Mouse (Mus musculus): ENCODE results near the gene Cct2. TPM values are rescaled to one million over a fixed set of nuclear protein-coding genes. Genes with fewer than 3 reads are reported as not detected.

The Cct2 gene
- total and polyA plus RNA-seq, 2 experiments from 2014 or later = 219 to 234 TPM

DNA sequence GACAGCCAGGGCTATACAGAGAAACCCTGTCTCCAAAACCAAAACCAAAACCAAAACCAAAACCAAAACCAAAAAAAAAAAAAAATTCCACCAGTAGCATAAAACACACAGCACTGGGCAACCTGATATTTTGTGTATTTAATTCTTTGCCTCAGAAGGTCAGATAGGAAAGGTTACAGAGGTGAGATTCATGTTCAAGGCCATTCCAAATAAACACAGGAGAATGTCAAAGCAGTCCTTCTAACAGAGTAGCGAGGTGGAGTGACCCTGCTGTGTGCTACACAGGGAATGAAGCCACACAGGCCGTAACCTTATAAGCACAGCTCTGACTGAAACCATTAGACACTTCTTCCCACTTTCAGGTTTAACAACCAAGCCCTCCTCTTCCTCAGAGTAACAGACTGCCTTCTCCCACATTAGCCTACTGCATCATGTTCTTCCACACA is 18.3 kb upstream of the Cct2 start:
- DNase-seq (ENCODE audit: low spot score) (no peak), ATAC-seq (no peak)
- Histone ChIP-seq H3K27ac (no peak overlapping the region), H3K9ac (replicated peaks; ENCODE audit: low read length) (no peak overlapping the region), H3K4me2 (ENCODE audit: low read depth, low read length) (no peak overlapping the region), H3K9me3 (ENCODE audit: low read length) (no peaks in the 10 kb centered on the region), H3K4me1 (ENCODE audit: insufficient read depth, low read length) (no peaks in the 10 kb centered on the region), H3K27me3 (ENCODE audit: insufficient read depth, low read length) (no peaks in the 10 kb centered on the region), H3K36me3 (ENCODE audit: insufficient read depth, low read length) (peaks cover 38% of the 10 kb centered on the region), H3K4me3 (ENCODE audit: low read length) (no peak overlapping the region)
- no peak for TF ChIP-seq CTCF (IDR thresholded peaks at IDR 0.05; ENCODE audit: low read depth)
- 80% methylated on average over 2 of the region's 2 CpGs for WGBS

GRCm38 (mm10) chr10:117081326-117081725 is 17.7 kb upstream of the Cct2 start:
- WGBS = 65% methylated on average over 4 of the region's 4 CpGs
- DNase-seq (ENCODE audit: low spot score) (no peak), ATAC-seq (no peak)
- TF ChIP-seq CTCF (IDR thresholded peaks at IDR 0.05; ENCODE audit: low read depth) = no peak
- Histone ChIP-seq H3K9me3 (ENCODE audit: low read length) (no peaks in the 10 kb centered on the region), H3K4me2 (ENCODE audit: low read depth, low read length) (no peak overlapping the region), H3K27me3 (ENCODE audit: insufficient read depth, low read length) (no peaks in the 10 kb centered on the region), H3K4me1 (ENCODE audit: insufficient read depth, low read length) (no peaks in the 10 kb centered on the region), H3K9ac (replicated peaks; ENCODE audit: low read length) (no peak overlapping the region), H3K36me3 (ENCODE audit: insufficient read depth, low read length) (peaks cover 44% of the 10 kb centered on the region), H3K4me3 (ENCODE audit: low read length) (no peak overlapping the region), H3K27ac (no peak overlapping the region)

DNA sequence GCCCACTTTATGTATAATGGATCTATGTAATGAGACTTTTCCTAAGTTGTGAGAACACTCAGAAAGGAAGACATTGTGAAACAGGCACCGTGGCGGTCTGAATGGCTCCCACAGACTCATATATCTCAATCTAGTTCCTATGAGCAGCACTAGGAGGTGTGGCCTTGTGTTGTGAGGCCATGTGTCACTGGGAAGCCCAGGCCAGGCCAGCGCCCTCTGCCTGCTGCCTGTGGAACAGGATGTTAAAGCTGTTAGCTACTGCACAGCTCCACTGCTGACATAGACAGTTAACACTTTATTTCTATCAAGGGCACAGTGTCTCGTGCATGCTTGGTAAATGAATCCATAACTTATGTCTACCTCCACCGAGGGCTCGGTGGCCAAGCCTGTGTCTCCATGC is 14.7 kb upstream of the Cct2 start:
- Histone ChIP-seq H3K4me3 (ENCODE audit: low read length) (no peak overlapping the region), H3K9me3 (ENCODE audit: low read length) (no peaks in the 10 kb centered on the region), H3K27ac (no peak overlapping the region), H3K36me3 (ENCODE audit: insufficient read depth, low read length) (peaks cover 49% of the 10 kb centered on the region), H3K4me1 (ENCODE audit: insufficient read depth, low read length) (no peaks in the 10 kb centered on the region), H3K27me3 (ENCODE audit: insufficient read depth, low read length) (no peaks in the 10 kb centered on the region), H3K9ac (replicated peaks; ENCODE audit: low read length) (no peak overlapping the region), H3K4me2 (ENCODE audit: low read depth, low read length) (no peak overlapping the region)
- TF ChIP-seq CTCF (IDR thresholded peaks at IDR 0.05; ENCODE audit: low read depth) = peak; percentile 72
- peak; percentile 56 for DNase-seq (ENCODE audit: low spot score)
- WGBS = 76% methylated on average over 6 of the region's 6 CpGs
- ATAC-seq = peak; percentile 74

- H3K27me3 ChIP-seq (ENCODE audit: insufficient read depth, low read length) = no peaks in the 10 kb centered on the region
- TF ChIP-seq CTCF (IDR thresholded peaks at IDR 0.05; ENCODE audit: low read depth) = no peak
- WGBS = 74% methylated on average over 7 of the region's 7 CpGs
Measured at GRCm38 (mm10) chr10:117073176-117073575, 9.6 kb upstream of the Cct2 start.

GRCm38 (mm10) chr10:117072191-117072888 is 8.7 kb upstream of the Cct2 start:
- TF ChIP-seq CTCF (IDR thresholded peaks at IDR 0.05; ENCODE audit: low read depth) = no peak
- H3K4me3 ChIP-seq (ENCODE audit: low read length) = no peak overlapping the region
- no peak overlapping the region for H3K9ac ChIP-seq (replicated peaks; ENCODE audit: low read length)
- no peak overlapping the region for H3K4me2 ChIP-seq (ENCODE audit: low read depth, low read length)
- DNase-seq (ENCODE audit: low spot score) (no peak), ATAC-seq (no peak)
- H3K27me3 ChIP-seq (ENCODE audit: insufficient read depth, low read length) = no peaks in the 10 kb centered on the region
- no peaks in the 10 kb centered on the region for H3K9me3 ChIP-seq (ENCODE audit: low read length)
- no peak overlapping the region for H3K27ac ChIP-seq
- 92% methylated on average over 18 of the region's 18 CpGs for WGBS
- H3K36me3 ChIP-seq (ENCODE audit: insufficient read depth, low read length) = peaks cover 35% of the 10 kb centered on the region; the same call in 1 of the 2 replicates
- H3K4me1 ChIP-seq (ENCODE audit: insufficient read depth, low read length) = no peaks in the 10 kb centered on the region

More at GRCm38 (mm10) chr10:117073176-117073575, 9.6 kb upstream of the Cct2 start:
- peaks cover 35% of the 10 kb centered on the region; the same call in 1 of the 2 replicates for H3K36me3 ChIP-seq (ENCODE audit: insufficient read depth, low read length)
- DNase-seq (ENCODE audit: low spot score) (no peak), ATAC-seq (no peak)
- H3K9ac ChIP-seq (replicated peaks; ENCODE audit: low read length) = no peak overlapping the region
- H3K27ac ChIP-seq = no peak overlapping the region
- no peaks in the 10 kb centered on the region for H3K9me3 ChIP-seq (ENCODE audit: low read length)
- no peak overlapping the region for H3K4me2 ChIP-seq (ENCODE audit: low read depth, low read length)
- no peak overlapping the region for H3K4me3 ChIP-seq (ENCODE audit: low read length)
- no peaks in the 10 kb centered on the region for H3K4me1 ChIP-seq (ENCODE audit: insufficient read depth, low read length)

GRCm38 (mm10) chr10:117069109-117069508 is 5.5 kb upstream of the Cct2 start:
- WGBS = 95% methylated on average over 3 of the region's 3 CpGs
- no peaks in the 10 kb centered on the region for H3K4me1 ChIP-seq (ENCODE audit: insufficient read depth, low read length)
- H3K4me3 ChIP-seq (ENCODE audit: low read length) = no peak overlapping the region
- peaks cover 20% of the 10 kb centered on the region; the same call in 1 of the 2 replicates for H3K36me3 ChIP-seq (ENCODE audit: insufficient read depth, low read length)
- no peaks in the 10 kb centered on the region for H3K9me3 ChIP-seq (ENCODE audit: low read length)
- H3K27ac ChIP-seq = no peak overlapping the region
- H3K27me3 ChIP-seq (ENCODE audit: insufficient read depth, low read length) = no peaks in the 10 kb centered on the region
- TF ChIP-seq CTCF (IDR thresholded peaks at IDR 0.05; ENCODE audit: low read depth) = peak; percentile 16; the same call in 1 of the 2 replicates
- DNase-seq (ENCODE audit: low spot score) = no peak
- no peak for ATAC-seq
- H3K9ac ChIP-seq (replicated peaks; ENCODE audit: low read length) = no peak overlapping the region
- no peak overlapping the region for H3K4me2 ChIP-seq (ENCODE audit: low read depth, low read length)

DNA sequence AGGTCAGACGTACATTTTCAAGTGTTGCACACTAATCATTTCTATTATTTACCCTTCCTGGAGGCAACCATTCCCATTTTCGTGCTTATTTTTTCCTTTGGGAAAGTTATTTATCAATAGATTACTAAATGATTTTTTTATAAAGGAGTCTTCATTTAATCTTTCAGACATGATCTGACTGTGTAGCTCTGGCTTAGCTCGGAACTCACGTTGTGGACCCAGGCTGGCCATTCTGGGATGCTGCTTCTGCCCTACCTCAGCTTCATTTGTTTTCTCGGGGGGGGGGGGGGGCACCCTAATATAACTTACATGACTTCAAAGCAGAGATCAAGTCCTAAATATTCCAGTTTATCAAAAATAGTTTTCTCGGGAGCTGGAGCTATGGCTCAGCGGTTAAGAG is 462 bp upstream of the Cct2 start:
- peak overlapping the region; percentile 41 for H3K9ac ChIP-seq (replicated peaks; ENCODE audit: low read length)
- WGBS = 8% methylated on average over 7 of the region's 7 CpGs
- ATAC-seq = peak; percentile 60
- no peaks in the 10 kb centered on the region for H3K4me1 ChIP-seq (ENCODE audit: insufficient read depth, low read length)
- no peaks in the 10 kb centered on the region for H3K27me3 ChIP-seq (ENCODE audit: insufficient read depth, low read length)
- peak; percentile 10 for DNase-seq (ENCODE audit: low spot score)
- H3K4me2 ChIP-seq (ENCODE audit: low read depth, low read length) = peak overlapping the region; percentile 55
- H3K9me3 ChIP-seq (ENCODE audit: low read length) = no peaks in the 10 kb centered on the region
- peak overlapping the region; percentile 99 for H3K4me3 ChIP-seq (ENCODE audit: low read length)
- H3K36me3 ChIP-seq (ENCODE audit: insufficient read depth, low read length) = peaks cover 23% of the 10 kb centered on the region; the same call in 1 of the 2 replicates
- H3K27ac ChIP-seq = peak overlapping the region; percentile 69
- no peak for TF ChIP-seq CTCF (IDR thresholded peaks at IDR 0.05; ENCODE audit: low read depth)

All from hindbrain, postnatal 0 days (tissue).